Mouse (Mus musculus): Measurements from ENCODE around the gene Reg3d.
"Not testable (repeated sequence)": the region's sequence is repeated elsewhere in the genome, so short reads cannot be mapped to it uniquely, and the experiment has no call there.

Reg3d gene

GRCm38 (mm10) chr6:78378765-78379164 lies at the start of gene Reg3d:
Reg3d (minus strand) TSS chr6:78378865.
- no peak for DNase-seq

- DNase-seq, result no peak
Measured at GRCm38 (mm10) chr6:78425497-78425896, 46.8 kb upstream of the Reg3d start.

- not testable (repeated sequence) for DNase-seq
Measured at GRCm38 (mm10) chr6:78422411-78422810, 43.7 kb upstream of the Reg3d start, which contains the start of gene Reg1. Reg1 (plus strand) TSS chr6:78422711.

DNA sequence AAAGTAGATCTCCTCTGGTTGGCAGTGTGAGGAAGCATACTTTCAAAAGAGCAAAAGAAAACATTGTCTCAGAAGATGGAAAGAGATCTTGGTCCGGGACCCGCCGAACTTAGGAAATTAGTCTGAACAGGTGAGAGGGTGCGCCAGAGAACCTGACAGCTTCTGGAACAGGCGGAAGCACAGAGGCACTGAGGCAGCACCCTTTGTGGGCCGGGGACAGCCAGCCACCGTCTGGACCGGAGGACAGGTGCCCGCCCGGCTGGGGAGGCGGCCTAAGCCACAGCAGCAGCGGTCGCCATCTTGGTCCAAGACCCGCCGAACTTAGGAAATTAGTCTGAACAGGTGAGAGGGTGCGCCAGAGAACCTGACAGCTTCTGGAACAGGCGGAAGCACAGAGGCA lies 16.7 kb upstream of the Reg3d start, which contains the start of gene Reg2:
Gene Reg2 (plus strand): TSS at position 301 of the 400 bp plus-strand sequence.
- DNase-seq, result not testable (repeated sequence)

- no peak for DNase-seq
Measured at GRCm38 (mm10) chr6:78385609-78386008, 6.9 kb upstream of the Reg3d start.

DNA sequence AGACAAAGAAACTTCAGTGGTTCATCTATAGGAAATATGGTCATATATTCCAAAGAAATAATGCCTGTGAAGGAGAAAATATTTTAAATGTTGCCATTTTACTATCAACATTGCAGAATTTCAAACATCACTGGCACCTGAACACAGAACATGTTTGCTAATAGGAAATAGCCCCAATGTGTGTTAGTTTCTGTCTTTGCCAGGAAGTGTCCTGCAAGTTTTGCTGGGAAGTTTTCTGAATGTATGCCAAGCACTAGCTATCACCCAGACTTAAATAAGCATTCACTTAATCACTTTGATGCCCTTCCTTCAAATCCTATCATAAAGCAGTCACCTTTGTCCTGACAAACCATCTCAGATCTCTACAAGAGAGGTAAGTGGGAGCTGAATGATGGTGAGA lies 1.7 kb upstream of the Reg3d start, which contains the start of gene Reg3a:
Gene Reg3a (plus strand): TSS at position 301 of the 400 bp plus-strand sequence.
- DNase-seq, result no peak

- DNase-seq, result no peak
Measured at GRCm38 (mm10) chr6:78370357-78370756, 8.3 kb downstream of the Reg3d start, which contains the start of gene Reg3b. Reg3b (plus strand) TSS chr6:78370657.

GRCm38 (mm10) chr6:78361971-78362563 lies 16.6 kb downstream of the Reg3d start:
- DNase-seq, result no peak

DNA sequence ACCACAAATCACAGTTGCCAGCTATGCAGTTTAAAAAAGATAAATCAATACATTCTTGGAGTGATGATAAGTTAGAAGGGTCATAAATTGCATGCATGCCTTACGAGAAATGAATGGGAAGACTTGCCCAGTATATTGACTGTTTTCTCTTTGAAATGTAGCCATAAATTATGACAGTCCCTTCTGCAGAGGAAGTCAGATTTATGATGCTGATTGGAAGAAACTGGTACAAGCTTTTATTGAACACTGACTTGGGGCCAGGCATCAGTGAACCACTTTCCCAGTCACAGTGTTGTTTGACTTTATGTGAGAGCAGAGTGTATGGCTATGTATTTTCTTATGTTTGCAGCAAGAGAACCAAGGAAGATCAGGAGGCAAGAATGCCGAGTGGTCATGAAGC lies 37.0 kb downstream of the Reg3d start:
- DNase-seq, result no peak

GRCm38 (mm10) chr6:78340296-78340695 lies 38.4 kb downstream of the Reg3d start:
- DNase-seq, result no peak

- no peak for DNase-seq
Measured at GRCm38 (mm10) chr6:78331919-78332569, 46.6 kb downstream of the Reg3d start.

DNA sequence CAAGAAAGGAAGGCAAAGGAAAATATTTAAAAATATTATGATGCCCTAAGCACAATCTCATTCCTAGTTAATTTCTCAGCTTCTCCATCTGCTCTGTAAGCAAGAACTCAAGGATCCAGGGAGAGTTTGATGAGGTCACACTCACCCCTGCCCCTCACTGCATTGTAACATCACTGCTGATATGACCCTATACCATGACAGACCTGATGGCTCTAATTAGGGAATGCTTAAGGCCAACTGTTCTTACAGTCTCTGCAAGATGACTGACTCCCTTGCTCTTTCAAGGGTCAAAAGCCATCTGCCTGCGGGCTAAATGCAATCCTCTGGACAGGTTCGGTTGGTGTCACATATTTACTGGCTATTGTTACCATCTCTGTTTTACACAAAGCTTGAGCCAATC lies 49.5 kb downstream of the Reg3d start:
- DNase-seq, result no peak

DNA sequence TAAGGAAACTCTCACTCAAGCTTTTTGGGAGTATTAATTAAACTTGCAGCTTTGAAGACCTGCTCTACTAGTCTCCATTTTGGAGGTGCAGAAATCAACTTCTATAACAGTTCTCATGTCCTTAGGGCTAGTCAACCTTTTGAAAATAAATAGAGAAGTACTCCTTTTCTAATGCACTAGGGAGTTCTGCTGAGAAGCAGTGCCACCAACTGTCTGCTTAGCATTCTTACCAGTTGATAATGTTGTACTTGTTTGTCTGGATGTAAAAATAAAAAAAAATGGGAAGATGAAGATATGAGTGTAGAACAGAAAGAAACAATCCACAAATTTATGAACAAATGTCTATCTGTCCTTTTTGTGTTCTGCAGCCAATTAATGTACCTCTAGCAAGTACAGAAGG lies 50.9 kb downstream of the Reg3d start:
- DNase-seq, result no peak
